Mouse (Mus musculus) spleen, adult 2 months (tissue): ENCODE results near the gene Pdk2.

Experiments used
- CTCF ChIP-seq: fragments of 200-500 bp; IDR thresholded peaks from 2 replicates; pipeline ENCODE4 v1.5.1; 2011; ENCODE audit warnings: mild to moderate bottlenecking, inconsistent platforms; ENCODE audit not compliant: insufficient read depth, insufficient read length, insufficient replicate concordance; ENCODE audit errors: extremely low read depth
- POLR2A ChIP-seq: fragments of 200-500 bp; IDR thresholded peaks from 2 replicates; pipeline ENCODE4 v1.6.1; 2011; ENCODE audit warnings: low read depth, low read length, inconsistent platforms

- TF ChIP-seq CTCF (no peak), POLR2A (no peak)
Observed at GRCm38 (mm10) chr11:95080783-95081182, 39.6 kb upstream of the Pdk2 start.
